25 mouse cellular contexts compared by ENCODE assay signal in the genomic region with DNA sequence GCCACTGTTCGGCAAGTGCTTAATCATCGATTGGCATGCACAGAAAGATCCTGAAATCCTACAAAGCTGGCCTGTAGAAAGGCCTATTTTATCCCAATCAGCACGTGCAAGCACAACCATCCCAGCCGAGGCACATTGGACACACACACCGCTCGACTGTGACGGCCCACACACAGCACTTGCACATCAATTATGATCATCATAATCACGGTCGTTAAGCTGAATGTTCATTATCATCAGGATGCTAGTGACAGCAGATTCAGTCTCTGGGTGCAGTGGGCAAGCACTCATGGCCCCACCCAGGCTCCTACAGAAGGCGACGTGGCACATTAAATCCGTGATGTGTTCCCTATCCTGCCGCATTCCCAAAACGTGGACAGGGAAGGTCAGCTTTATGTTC.
"Had no signal": no experiment of that assay in that cellular context is flagged by ENCODE, and none has a peak within 500 bp of the region (broad histone marks: within the 10 kb centered on the region; RNA-seq: fewer than 3 reads in every experiment).

No protein-coding gene starts in this region.

- ATAC-seq: hindbrain, postnatal 0 days; intestine, embryonic 16.5 days had no signal

- H3K9me3 ChIP-seq: heart, embryonic 13.5 days; heart, embryonic 15.5 days; hindbrain, embryonic 13.5 days; hindbrain, embryonic 15.5 days; kidney, embryonic 15.5 days; limb, embryonic 13.5 days; limb, embryonic 15.5 days had no signal

- H3K27me3 ChIP-seq: heart, embryonic 13.5 days; heart, embryonic 15.5 days; hindbrain, embryonic 13.5 days; hindbrain, embryonic 15.5 days; kidney, embryonic 15.5 days; limb, embryonic 13.5 days; limb, embryonic 15.5 days had no signal

- H3K36me3 ChIP-seq: heart, embryonic 13.5 days; heart, embryonic 15.5 days; hindbrain, embryonic 13.5 days; hindbrain, embryonic 15.5 days; kidney, embryonic 15.5 days; limb, embryonic 13.5 days; limb, embryonic 15.5 days had no signal

- H3K4me3 ChIP-seq: heart, adult 2 months; heart, embryonic 13.5 days; heart, embryonic 15.5 days; hindbrain, embryonic 13.5 days; hindbrain, embryonic 15.5 days; kidney, embryonic 15.5 days; limb, embryonic 13.5 days; limb, embryonic 15.5 days had no signal

- H3K9ac ChIP-seq: heart, embryonic 13.5 days; heart, embryonic 15.5 days; hindbrain, embryonic 13.5 days; hindbrain, embryonic 15.5 days; kidney, embryonic 15.5 days; limb, embryonic 13.5 days; limb, embryonic 15.5 days had no signal

- DNase-seq: gastrocnemius, postnatal 14 days; gastrocnemius, postnatal 36 days; heart, adult 11 months; heart, adult 2 months; heart, postnatal 14 days; heart, postnatal 36 days; kidney, adult 11 months; kidney, adult 2 months; kidney, adult 9 months; kidney, postnatal 14 days; kidney, postnatal 36 days; layer of hippocampus, adult 9-11 months; layer of hippocampus, postnatal 36 days; left cerebral cortex, postnatal 4 days had no signal

- H3K27ac ChIP-seq: heart, adult 2 months; heart, embryonic 13.5 days; heart, embryonic 15.5 days; hindbrain, embryonic 13.5 days; hindbrain, embryonic 15.5 days; hindbrain, postnatal 0 days; kidney, embryonic 15.5 days; kidney, postnatal 0 days; limb, embryonic 13.5 days; limb, embryonic 15.5 days had no signal

- H3K4me2 ChIP-seq: heart, embryonic 11.5 days; heart, embryonic 13.5 days; heart, embryonic 15.5 days; hindbrain, embryonic 13.5 days; hindbrain, embryonic 15.5 days; kidney, embryonic 15.5 days; limb, embryonic 13.5 days; limb, embryonic 15.5 days had no signal

- H3K4me1 ChIP-seq: heart, embryonic 13.5 days; heart, embryonic 15.5 days; hindbrain, embryonic 15.5 days; kidney, embryonic 15.5 days; limb, embryonic 13.5 days; limb, embryonic 15.5 days had no signal
